In genomic region chr4:9125236-9125963, GRCm38 (mm10) we compare ENCODE assay signal across 9 mouse cellular contexts.
A peak's percentile ranks its signal among the peaks of the same experiment; 100 is the strongest.
DNase-seq lines count a peak whose midpoint lies in the region; ATAC-seq and TF ChIP-seq lines count a peak whose summit lies in the region.
"Had no signal": no experiment of that assay in that cellular context is flagged by ENCODE, and none has a peak within 500 bp of the region (broad histone marks: within the 10 kb centered on the region; RNA-seq: fewer than 3 reads in every experiment).

No protein-coding gene starts in this region.

- H3K27ac ChIP-seq in forebrain, embryonic 15.5 days (replicated peaks): no peak overlapping the region
- H3K27ac ChIP-seq in liver, embryonic 14.5 days: no peak overlapping the region

- H3K36me3 ChIP-seq in forebrain, embryonic 15.5 days: no peaks in the 10 kb centered on the region
- H3K36me3 ChIP-seq in liver, embryonic 14.5 days (replicated peaks; ENCODE audit: control insufficient read depth, insufficient read depth, low read depth): no peaks in the 10 kb centered on the region

- no peak overlapping the region for H3K4me3 ChIP-seq in forebrain, embryonic 15.5 days
- H3K4me3 ChIP-seq in liver, embryonic 14.5 days (ENCODE audit: insufficient read depth in 1 of 2, low read depth in 2 of 2, low read length in 2 of 2): no peak overlapping the region
- H3K4me3 ChIP-seq: erythroblast, embryonic 14.5 days; megakaryocyte, embryonic 14.5 days had no signal

- no peaks in the 10 kb centered on the region for H3K4me1 ChIP-seq in forebrain, embryonic 15.5 days
- H3K4me1 ChIP-seq in liver, embryonic 14.5 days (replicated peaks; ENCODE audit: control insufficient read depth in 2 of 2, insufficient read depth in 2 of 2, low read length in 1 of 2): peaks cover 0 to 6% of the 10 kb centered on the region in 2 experiments; a peak in 2 of 4 replicates

- TF ChIP-seq EP300 in liver, embryonic 14.5 days (IDR thresholded peaks at IDR 0.05; ENCODE audit: low read depth): no peak

- no peak overlapping the region for H3K9ac ChIP-seq in forebrain, embryonic 15.5 days (replicated peaks)
- no peak overlapping the region for H3K9ac ChIP-seq in liver, embryonic 14.5 days (replicated peaks)

- WGBS in forebrain, embryonic 15.5 days: 44% methylated on average over 11 of the region's 11 CpGs
- 40% methylated on average over 11 of the region's 11 CpGs for WGBS in liver, embryonic 14.5 days (ENCODE audit: insufficient replicate concordance)

- peak; percentile 31 for DNase-seq in right cerebral cortex, postnatal 14 days
- DNase-seq in right cerebral cortex, postnatal 25 days: no peak
- DNase-seq in cerebellum, adult 18-20 months: peak; percentile 77 to 80
- DNase-seq in liver, embryonic 14.5 days (ENCODE audit: low read depth in 3 of 3, low spot score in 3 of 3): no peak
- DNase-seq in frontal cortex, postnatal 14 days (ENCODE audit: low spot score in 2 of 2): no peak

- no peaks in the 10 kb centered on the region for H3K9me3 ChIP-seq in forebrain, embryonic 15.5 days
- H3K9me3 ChIP-seq in liver, embryonic 14.5 days (ENCODE audit: control insufficient read depth, low read length): no peaks in the 10 kb centered on the region
- H3K9me3 ChIP-seq: megakaryocyte, embryonic 14.5 days had no signal

- peak; percentile 62 for TF ChIP-seq CTCF in liver, embryonic 14.5 days (IDR thresholded peaks at IDR 0.05; ENCODE audit: low read depth)

- peak; percentile 58; the same call in 1 of the 2 replicates for ATAC-seq in forebrain, embryonic 15.5 days (replicated peaks)
- no peak for ATAC-seq in liver, embryonic 14.5 days (ENCODE audit: insufficient read depth)
- ATAC-seq in inflammation-experienced regulatory T-cells, adult 6 months: no peak

- no peak overlapping the region for H3K4me2 ChIP-seq in forebrain, embryonic 15.5 days (replicated peaks)
- no peak overlapping the region for H3K4me2 ChIP-seq in liver, embryonic 14.5 days (ENCODE audit: low read depth)

- H3K27me3 ChIP-seq in forebrain, embryonic 15.5 days: no peaks in the 10 kb centered on the region
- H3K27me3 ChIP-seq in liver, embryonic 14.5 days (ENCODE audit: control insufficient read depth, insufficient read depth, low read length): no peaks in the 10 kb centered on the region

Comparison
In these comparisons a context has a peak if more than half of its experiments do, and no peak if none do; other contexts are left out.
1. DNase-seq: peak in right cerebral cortex, postnatal 14 days (single experiment) and cerebellum, adult 18-20 months (2 of 2); none in right cerebral cortex, postnatal 25 days (single experiment), liver, embryonic 14.5 days (0 of 3) and frontal cortex, postnatal 14 days (0 of 2).